Mouse (Mus musculus) heart, adult 2 months (tissue): ENCODE data around the gene Tmem251. TPM values are rescaled to one million over a fixed set of nuclear protein-coding genes. Genes with fewer than 3 reads are reported as not detected.

Experiments used
- DNase-seq, 2 experiments: peaks; one replicate each; pipeline ENCODE4 v3.0.0; 2021
- H3K27ac ChIP-seq: fragments of 200-600 bp; 2 replicates; pipeline ENCODE4 v1.8.1; 2022
- H3K27me3 ChIP-seq: fragments of 200-500 bp; 2 replicates; pipeline ENCODE4 v1.6.1; 2012; ENCODE audit warnings: mild to moderate bottlenecking, low read length, inconsistent platforms, mixed read lengths; ENCODE audit not compliant: control insufficient read depth, insufficient read depth
- H3K36me3 ChIP-seq: fragments of 200-500 bp; 2 replicates; pipeline ENCODE4 v1.6.1; 2012; ENCODE audit warnings: low read length, inconsistent platforms; ENCODE audit not compliant: control insufficient read depth, insufficient read depth
- H3K4me1 ChIP-seq: fragments of 200-500 bp; 2 replicates; pipeline ENCODE4 v1.6.1; 2011; ENCODE audit warnings: low read length; ENCODE audit not compliant: control insufficient read depth, insufficient read depth
- H3K4me3 ChIP-seq: fragments of 200-600 bp; 2 replicates; pipeline ENCODE4 v1.8.1; 2022
- H3K79me2 ChIP-seq: fragments of 200-500 bp; replicated peaks from 2 replicates; pipeline ENCODE4 v1.6.1; 2012; ENCODE audit warnings: mild to moderate bottlenecking, inconsistent platforms, low read length, moderate library complexity, mixed read lengths; ENCODE audit not compliant: control insufficient read depth, insufficient read depth
- H3K9ac ChIP-seq: fragments of 200-500 bp; 2 replicates; pipeline ENCODE4 v1.6.1; 2012; ENCODE audit warnings: low read depth, mild to moderate bottlenecking, control low read depth, inconsistent platforms, low read length, mixed read lengths
- CTCF ChIP-seq: fragments of 200-600 bp; IDR thresholded peaks from 2 replicates; pipeline ENCODE4 v1.8.1; 2022; ENCODE audit warnings: antibody characterized with exemption, mild to moderate bottlenecking, moderate library complexity
- EP300 ChIP-seq: fragments of 200-500 bp; IDR thresholded peaks from 2 replicates; pipeline ENCODE4 v1.6.1; 2011; ENCODE audit warnings: low read depth, low read length, control low read depth; ENCODE audit not compliant: insufficient read depth
- POLR2A ChIP-seq: fragments of 200-500 bp; IDR thresholded peaks from 2 replicates; pipeline ENCODE4 v1.6.1; 2011; ENCODE audit warnings: mild to moderate bottlenecking, low read depth, low read length, control low read depth; ENCODE audit not compliant: insufficient read depth
- WGBS: fragments of 180-500 bp; shearing (Covaris S2); methylation state at CpG from one replicate; pipeline ENCODE4 v1.1.7; 2018; 5-methylcytosine and 5-hydroxymethylcytosine counted together
- intact Hi-C: fragments of 180-260 bp; cut with DNase I; formaldehyde crosslinking; loops from one replicate; pipeline ENCODE4 v1.15.1; 2025
- polyA plus RNA-seq: library from polyadenylated mRNA; depleted of rRNA; stranded (reverse); fragments of >200 nt; gene quantifications from 2 replicates; pipeline ENCODE4 v1.2.3, GENCODE M21; 2012; rRNA removed
- total RNA-seq, 2 experiments: library from RNA; stranded (reverse); gene quantifications; 2 replicates each; pipeline ENCODE4 v1.2.3; 2021

Tmem251 gene
- total and polyA plus RNA-seq, 3 experiments, result 1.8 to 4.6 (median 4.5) TPM

- Histone ChIP-seq H3K36me3 (no peaks in the 10 kb centered on the region; the same call in 1 of the 2 replicates), H3K27ac (no peak overlapping the region)
- WGBS, result 85% methylated on average over 5 of the region's 5 CpGs
Observed at GRCm38 (mm10) chr12:102785593-102785985, 42.0 kb downstream of the Tmem251 start.

GRCm38 (mm10) chr12:102787927-102788326 is 44.4 kb downstream of the Tmem251 start:
- intact Hi-C loops, result loop anchor here (10.0 kb wide), 1 partner anchor 277 kb away; no protein-coding TSS in a partner anchor
- H3K27me3 ChIP-seq, result no peaks in the 10 kb centered on the region
- peaks cover 1% of the 10 kb centered on the region for H3K36me3 ChIP-seq
- H3K9ac ChIP-seq, result no peak overlapping the region
- TF ChIP-seq CTCF (no peak), EP300 (no peak), POLR2A (no peak)
- H3K4me3 ChIP-seq, result no peak overlapping the region
- DNase-seq, result no peak
- H3K79me2 ChIP-seq, result no peaks in the 10 kb centered on the region; the same call in 1 of the 2 replicates
- 91% methylated on average over 7 of the region's 7 CpGs for WGBS
- H3K27ac ChIP-seq, result no peak overlapping the region
- no peaks in the 10 kb centered on the region for H3K4me1 ChIP-seq

More at GRCm38 (mm10) chr12:102785593-102785985, 42.0 kb downstream of the Tmem251 start:
- Histone ChIP-seq H3K27me3 (no peaks in the 10 kb centered on the region), H3K79me2 (no peaks in the 10 kb centered on the region; the same call in 1 of the 2 replicates), H3K4me3 (no peak overlapping the region), H3K9ac (no peak overlapping the region), H3K4me1 (no peaks in the 10 kb centered on the region)
- TF ChIP-seq EP300 (no peak), POLR2A (no peak), CTCF (no peak)
- no peak for DNase-seq
- intact Hi-C loops, result loop anchor here (10.0 kb wide), 1 partner anchor 279 kb away; no protein-coding TSS in a partner anchor

Other genes with a start within 250 kb of the Tmem251 start
- not detected for gene Chga, start 188.8 kb upstream of the Tmem251 start, total RNA-seq
- gene Chga, start 188.8 kb upstream of the Tmem251 start, polyA plus RNA-seq, result 0.06 and 0.12 TPM in 2 replicates
- gene Itpk1, start 38.8 kb upstream of the Tmem251 start, total RNA-seq, result 1 to 10 TPM; 7.9 to 9.5 TPM
- gene Itpk1, start 38.8 kb upstream of the Tmem251 start, polyA plus RNA-seq, result 11.6 and 11.9 TPM in 2 replicates
- gene Moap1, start 101 bp upstream of the Tmem251 start, total RNA-seq, result 1 to 10 TPM; 7.0 to 7.5 TPM
- 0.51 TPM in 1 of 2 replicates, not detected in the other for gene Moap1, start 101 bp upstream of the Tmem251 start, polyA plus RNA-seq
- not detected for gene Gm28051, start 14.0 kb downstream of the Tmem251 start, total RNA-seq
- not detected in 2 replicates for gene Gm28051, start 14.0 kb downstream of the Tmem251 start, polyA plus RNA-seq
- 10 to 100 TPM in 1 of 2 experiments, 1 to 10 TPM in 1; 9.8 to 10.4 TPM for gene Gon7, start 14.0 kb downstream of the Tmem251 start, total RNA-seq
- 5.9 and 7.0 TPM in 2 replicates for gene Gon7, start 14.0 kb downstream of the Tmem251 start, polyA plus RNA-seq
- 10 to 100 TPM; 22.8 to 24.6 TPM for gene Ubr7, start 14.2 kb downstream of the Tmem251 start, total RNA-seq
- 12.3 and 22.8 TPM in 2 replicates for gene Ubr7, start 14.2 kb downstream of the Tmem251 start, polyA plus RNA-seq
- 1 to 10 TPM; 3.8 to 4.2 TPM for gene Gm20604, start 14.9 kb downstream of the Tmem251 start, total RNA-seq
- gene Gm20604, start 14.9 kb downstream of the Tmem251 start, polyA plus RNA-seq, result 2.9 and 4.9 TPM in 2 replicates
- 10 to 100 TPM; 24.0 to 25.7 TPM for gene Btbd7, start 134.7 kb downstream of the Tmem251 start, total RNA-seq
- gene Btbd7, start 134.7 kb downstream of the Tmem251 start, polyA plus RNA-seq, result 8.6 and 17.1 TPM in 2 replicates
- gene Cox8c, start 155.6 kb downstream of the Tmem251 start, total RNA-seq, result not detected
- gene Cox8c, start 155.6 kb downstream of the Tmem251 start, polyA plus RNA-seq, result not detected in 2 replicates
- under 1 TPM; 0.05 TPM for gene Unc79, start 205.1 kb downstream of the Tmem251 start, total RNA-seq
- 0.06 and 0.20 TPM in 2 replicates for gene Unc79, start 205.1 kb downstream of the Tmem251 start, polyA plus RNA-seq